In genomic region chr1:88756658-88757057, GRCm38 (mm10) we compare ENCODE assay signal across 8 mouse cellular contexts. TPM values are rescaled to one million over a fixed set of nuclear protein-coding genes. Genes with fewer than 3 reads are reported as not detected.
DNase-seq lines count a peak whose midpoint lies in the region; ATAC-seq and TF ChIP-seq lines count a peak whose summit lies in the region.

No protein-coding gene starts in this region.

- H3K4me1 ChIP-seq in testis, adult 2 months (ENCODE audit: control insufficient read depth, insufficient read depth, low read length) = peaks cover 5% of the 10 kb centered on the region
- H3K4me1 ChIP-seq in intestine, postnatal 0 days (replicated peaks; ENCODE audit: control insufficient read depth, insufficient read depth, low read length) = no peaks in the 10 kb centered on the region
- H3K4me1 ChIP-seq in limb, embryonic 11.5 days (ENCODE audit: control insufficient read depth, insufficient read depth, low read length) = 0 out of 2 replicates have a peak, but pooled peaks cover 5% of the 10 kb centered on the region
- H3K4me1 ChIP-seq in neural tube, embryonic 11.5 days (ENCODE audit: control insufficient read depth, insufficient read depth, low read length) = peaks cover 3% of the 10 kb centered on the region; the same call in 1 of the 2 replicates

- no peak overlapping the region for H3K4me3 ChIP-seq in testis, adult 2 months (ENCODE audit: control insufficient read depth, low read depth, low read length)
- no peak overlapping the region for H3K4me3 ChIP-seq in gastrocnemius, adult 2 months
- H3K4me3 ChIP-seq in intestine, postnatal 0 days (ENCODE audit: low read depth, low read length) = no peak overlapping the region
- H3K4me3 ChIP-seq in limb, embryonic 11.5 days (ENCODE audit: low read depth, low read length) = no peak overlapping the region
- H3K4me3 ChIP-seq in neural tube, embryonic 11.5 days (ENCODE audit: low read depth, low read length) = no peak overlapping the region

- no peak overlapping the region for H3K4me2 ChIP-seq in intestine, postnatal 0 days (replicated peaks; ENCODE audit: low read depth)
- no peak overlapping the region for H3K4me2 ChIP-seq in limb, embryonic 11.5 days (ENCODE audit: low read depth, severe bottlenecking)
- H3K4me2 ChIP-seq in neural tube, embryonic 11.5 days (ENCODE audit: low read depth) = no peak overlapping the region

- H3K27ac ChIP-seq in testis, adult 2 months (ENCODE audit: control insufficient read depth, insufficient read depth, low read depth, low read length) = no peak overlapping the region
- H3K27ac ChIP-seq in gastrocnemius, adult 2 months = no peak overlapping the region
- no peak overlapping the region for H3K27ac ChIP-seq in intestine, postnatal 0 days (ENCODE audit: low read depth, low read length)
- no peak overlapping the region for H3K27ac ChIP-seq in limb, embryonic 11.5 days (replicated peaks; ENCODE audit: low read depth, low read length)
- H3K27ac ChIP-seq in neural tube, embryonic 11.5 days (ENCODE audit: low read depth, low read length) = no peak overlapping the region

- no peaks in the 10 kb centered on the region for H3K36me3 ChIP-seq in testis, adult 2 months (ENCODE audit: control insufficient read depth, insufficient read depth, low read length)
- no peaks in the 10 kb centered on the region for H3K36me3 ChIP-seq in intestine, postnatal 0 days (ENCODE audit: control insufficient read depth, insufficient read depth)
- no peaks in the 10 kb centered on the region for H3K36me3 ChIP-seq in limb, embryonic 11.5 days (ENCODE audit: control insufficient read depth, insufficient read depth, low read length)
- no peaks in the 10 kb centered on the region for H3K36me3 ChIP-seq in neural tube, embryonic 11.5 days (ENCODE audit: control insufficient read depth, insufficient read depth, low read length)

- intact Hi-C loops in gastrocnemius, adult 2 months (cut with DNase I) = no loop called here

- 81% methylated on average over 7 of the region's 7 CpGs for WGBS in intestine, postnatal 0 days
- WGBS in limb, embryonic 11.5 days = 81% methylated on average over 7 of the region's 7 CpGs
- 85% methylated on average over 7 of the region's 7 CpGs for WGBS in neural tube, embryonic 11.5 days

- no peak for TF ChIP-seq POLR2A in testis, adult 2 months (IDR thresholded peaks at IDR 0.05; ENCODE audit: control insufficient read depth, low read depth, low read length)

- ATAC-seq in intestine, postnatal 0 days = no peak
- ATAC-seq in limb, embryonic 11.5 days (ENCODE audit: insufficient number of reproducible peaks, low FRiP score, low TSS enrichment, low read depth) = no peak
- ATAC-seq in neural tube, embryonic 11.5 days (ENCODE audit: insufficient read depth, low FRiP score, low TSS enrichment) = no peak

- H3K9ac ChIP-seq in intestine, postnatal 0 days (ENCODE audit: low read depth, low read length) = no peak overlapping the region
- H3K9ac ChIP-seq in limb, embryonic 11.5 days (ENCODE audit: low read length) = no peak overlapping the region
- no peak overlapping the region for H3K9ac ChIP-seq in neural tube, embryonic 11.5 days (ENCODE audit: low read length)

- DNase-seq in testis, postnatal 14 days (ENCODE audit: low spot score) = no peak
- peak; percentile 57 to 76 for DNase-seq in cerebellum, postnatal 4 days (ENCODE audit: low spot score in 2 of 2)
- DNase-seq in gastrocnemius, adult 2 months = peak; percentile 39
- peak; percentile 63 for DNase-seq in limb, embryonic 11.5 days (ENCODE audit: low spot score)
- DNase-seq in neural tube, embryonic 11.5 days (ENCODE audit: low spot score) = peak; percentile 58
- peak; percentile 68 for DNase-seq in thymus, postnatal 4 days

- TF ChIP-seq CTCF in testis, adult 2 months (IDR thresholded peaks at IDR 0.05; ENCODE audit: control insufficient read depth, insufficient read depth, insufficient replicate concordance, low read depth, low read length) = peak; percentile 67; the same call in 1 of the 2 replicates
- peak; percentile 58 for TF ChIP-seq CTCF in gastrocnemius, adult 2 months (IDR thresholded peaks at IDR 0.05)
- peak; percentile 74 for TF ChIP-seq CTCF in intestine, postnatal 0 days (IDR thresholded peaks at IDR 0.05; ENCODE audit: low read depth)

- H3K9me3 ChIP-seq in intestine, postnatal 0 days (ENCODE audit: control insufficient read depth) = no peaks in the 10 kb centered on the region
- no peaks in the 10 kb centered on the region for H3K9me3 ChIP-seq in limb, embryonic 11.5 days (ENCODE audit: control insufficient read depth, low read length)
- no peaks in the 10 kb centered on the region for H3K9me3 ChIP-seq in neural tube, embryonic 11.5 days (ENCODE audit: control insufficient read depth, low read length)

- no peaks in the 10 kb centered on the region for H3K27me3 ChIP-seq in testis, adult 2 months (ENCODE audit: control insufficient read depth, insufficient read depth, low read length)
- no peaks in the 10 kb centered on the region for H3K27me3 ChIP-seq in intestine, postnatal 0 days (replicated peaks; ENCODE audit: control insufficient read depth, insufficient read depth, low read length)
- no peaks in the 10 kb centered on the region for H3K27me3 ChIP-seq in limb, embryonic 11.5 days (ENCODE audit: control insufficient read depth, insufficient read depth, low read length)
- no peaks in the 10 kb centered on the region for H3K27me3 ChIP-seq in neural tube, embryonic 11.5 days (ENCODE audit: control insufficient read depth, insufficient read depth, low read length)

RNA-seq across cellular contexts. Expression of gene Arl4c, which starts 54.6 kb away (rescaled TPM):
- 5.2 and 5.7 TPM in 2 replicates for polyA plus RNA-seq in testis, adult 2 months (2012; rRNA removed)
- under 1 TPM; 0.48 to 0.56 TPM for total RNA-seq in gastrocnemius, adult 2 months (2021)
- 2.3 and 2.6 TPM in 2 replicates for polyA plus RNA-seq in intestine, postnatal 0 days (2015; fragmentation: Nextera tagmentation; extraction: Ambion mirVana)
- polyA plus RNA-seq in limb, embryonic 11.5 days (2014; fragmentation: Nextera tagmentation; extraction: Ambion mirVana) = 3.3 and 4.7 TPM in 2 replicates
- polyA plus RNA-seq in neural tube, embryonic 11.5 days (2014; fragmentation: Nextera tagmentation; extraction: Ambion mirVana) = 10.5 and 11.8 TPM in 2 replicates
